Mouse (Mus musculus) erythroblast, embryonic 14.5 days (primary cell): ENCODE data around the gene Nfkbib.

Source experiments
- GATA1 ChIP-seq: IDR thresholded peaks from 2 replicates; pipeline ENCODE4 v1.6.1; 2012; ENCODE audit warnings: low read length, inconsistent platforms, mixed read lengths
- TAL1 ChIP-seq: IDR thresholded peaks from 3 replicates; pipeline ENCODE4 v1.6.1; 2012; ENCODE audit warnings: low read length, inconsistent platforms, mixed read lengths

DNA sequence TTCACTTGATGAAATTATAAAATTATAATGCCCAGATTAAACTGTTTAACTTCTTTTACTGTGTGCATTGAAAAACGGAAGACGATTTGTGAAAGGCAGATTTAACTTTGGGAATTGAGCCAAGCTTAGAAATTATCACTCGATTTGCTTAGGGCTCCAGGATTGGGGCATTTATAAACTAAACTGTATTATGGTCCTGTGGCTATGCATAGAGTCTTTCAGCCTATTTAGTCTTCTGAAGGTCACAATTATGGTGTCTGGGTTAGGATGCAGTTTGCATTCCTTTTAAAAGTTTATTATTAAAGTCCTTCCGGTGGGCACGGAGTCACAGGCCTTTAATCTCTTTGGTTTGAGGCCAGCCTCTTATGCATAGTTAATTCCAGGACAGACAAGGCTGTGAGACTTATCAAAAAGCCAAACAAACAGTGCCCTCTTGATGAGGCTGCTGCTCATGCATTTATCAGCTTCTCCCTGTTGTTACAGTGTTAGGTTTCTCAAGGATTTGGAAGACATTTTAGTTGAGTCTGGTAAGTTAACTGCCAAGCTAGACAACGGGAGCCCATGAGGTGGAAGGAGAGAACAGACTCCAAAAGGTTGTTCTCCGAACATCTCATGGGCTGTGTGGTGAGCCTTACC is 44.4 kb upstream of the Nfkbib start:
- TF ChIP-seq TAL1 (no peak), GATA1 (no peak)
